Mouse (Mus musculus) cortical plate, adult 2 months (tissue): ENCODE data around the gene Rmi1.

ENCODE experiments used
- CTCF ChIP-seq: fragments of 200-500 bp; IDR thresholded peaks from 2 replicates; pipeline ENCODE4 v1.5.1; 2011; ENCODE audit warnings: mild to moderate bottlenecking, control low read depth, low read length; ENCODE audit not compliant: insufficient read depth; ENCODE audit errors: extremely low read depth
- POLR2A ChIP-seq: fragments of 200-500 bp; IDR thresholded peaks from 2 replicates; pipeline ENCODE4 v1.6.1; 2011; ENCODE audit warnings: mild to moderate bottlenecking, low read length, control low read depth; ENCODE audit not compliant: insufficient read depth; ENCODE audit errors: extremely low read depth

DNA sequence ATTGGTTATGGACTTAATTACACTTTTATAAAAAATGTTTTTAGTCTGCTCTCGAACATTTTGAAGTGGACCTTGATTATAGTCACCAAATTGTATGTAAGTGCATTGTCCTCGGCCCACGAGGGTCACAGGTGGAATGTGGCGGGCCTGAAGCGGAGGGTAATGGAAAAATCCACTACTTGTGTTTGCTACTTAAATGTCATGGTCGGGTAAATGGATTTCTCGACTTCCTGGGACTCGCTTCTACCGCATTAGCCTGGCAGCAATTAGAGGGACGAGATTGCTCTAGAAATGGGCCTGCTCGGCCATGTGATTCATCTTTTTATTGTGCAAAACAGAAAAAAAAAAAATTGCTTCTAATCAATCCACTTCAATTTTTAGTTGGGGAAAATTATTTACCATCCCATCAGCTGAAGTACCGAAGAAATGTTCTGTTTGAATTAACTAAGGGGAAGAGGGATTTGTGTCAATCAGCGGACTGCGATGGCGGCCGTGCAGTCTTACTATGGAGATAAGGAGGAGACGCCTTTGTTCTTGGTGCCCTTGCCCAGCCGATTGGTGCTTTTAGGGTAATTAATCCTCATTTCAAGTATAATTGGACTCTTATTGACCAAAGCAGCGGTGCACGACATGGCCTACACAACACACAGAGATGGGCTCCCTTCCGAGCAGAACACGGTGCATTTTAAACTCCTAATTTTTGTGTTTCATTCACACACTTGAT lies 48.6 kb downstream of the Rmi1 start:
- TF ChIP-seq CTCF (no peak), POLR2A (no peak)
